Mouse (Mus musculus) midbrain, embryonic 11.5 days (tissue): ENCODE measurements around the gene Vmn1r31. TPM values are rescaled to one million over a fixed set of nuclear protein-coding genes. Genes with fewer than 3 reads are reported as not detected.

Experiments used
- ATAC-seq: fragments of 200-750 bp; cut with Nextera tagmentation; 2 replicates; pipeline ENCODE4 v1.8.0; 2017; ENCODE audit warnings: moderate TSS enrichment, moderate library complexity; ENCODE audit not compliant: low FRiP score
- DNase-seq: peaks from one replicate; pipeline ENCODE4 v3.0.0; 2015; ENCODE audit warnings: low spot score; ENCODE audit errors: missing footprints
- H3K27ac ChIP-seq: fragments of 300-500 bp; sonication (generic); 2 replicates; pipeline ENCODE4 v1.5.1; 2014; ENCODE audit warnings: low read depth, low read length
- H3K27me3 ChIP-seq: fragments of 300-500 bp; sonication (generic); 2 replicates; pipeline ENCODE4 v1.6.1; 2014; ENCODE audit warnings: mild to moderate bottlenecking, low read length, moderate library complexity, mixed read lengths; ENCODE audit not compliant: control insufficient read depth, insufficient read depth
- H3K36me3 ChIP-seq: fragments of 300-500 bp; sonication (generic); 2 replicates; pipeline ENCODE4 v1.6.1; 2014; ENCODE audit warnings: mild to moderate bottlenecking, low read length, moderate library complexity, mixed read lengths; ENCODE audit not compliant: control insufficient read depth, insufficient read depth
- H3K4me1 ChIP-seq: fragments of 300-500 bp; sonication (generic); 2 replicates; pipeline ENCODE4 v1.6.1; 2014; ENCODE audit warnings: low read length; ENCODE audit not compliant: control insufficient read depth, insufficient read depth
- H3K4me2 ChIP-seq: fragments of 300-500 bp; sonication (generic); 2 replicates; pipeline ENCODE4 v1.6.1; 2014; ENCODE audit warnings: mild to moderate bottlenecking, moderate library complexity
- H3K4me3 ChIP-seq: fragments of 300-500 bp; sonication (generic); 2 replicates; pipeline ENCODE4 v1.5.1; 2014; ENCODE audit warnings: low read depth, low read length
- H3K9ac ChIP-seq: fragments of 300-500 bp; sonication (generic); 2 replicates; pipeline ENCODE4 v1.6.1; 2014; ENCODE audit warnings: low read length
- H3K9me3 ChIP-seq: fragments of 300-500 bp; sonication (generic); 2 replicates; pipeline ENCODE4 v1.6.1; 2016; ENCODE audit warnings: low read length; ENCODE audit not compliant: control insufficient read depth
- WGBS: fragments of 180-500 bp; shearing (Covaris S2); extraction: QIAGEN DNeasy Blood & Tissue Kit; methylation state at CpG from one replicate; pipeline ENCODE4 v1.1.7; 2014; 5-methylcytosine and 5-hydroxymethylcytosine counted together
- polyA plus RNA-seq: library from polyadenylated mRNA; unstranded; fragments of >200 nt; fragmentation: Nextera tagmentation; extraction: Ambion mirVana; gene quantifications from 2 replicates; pipeline ENCODE4 v1.2.1, GENCODE M21; 2014

Vmn1r31 gene
- not detected in 2 replicates for polyA plus RNA-seq

DNA sequence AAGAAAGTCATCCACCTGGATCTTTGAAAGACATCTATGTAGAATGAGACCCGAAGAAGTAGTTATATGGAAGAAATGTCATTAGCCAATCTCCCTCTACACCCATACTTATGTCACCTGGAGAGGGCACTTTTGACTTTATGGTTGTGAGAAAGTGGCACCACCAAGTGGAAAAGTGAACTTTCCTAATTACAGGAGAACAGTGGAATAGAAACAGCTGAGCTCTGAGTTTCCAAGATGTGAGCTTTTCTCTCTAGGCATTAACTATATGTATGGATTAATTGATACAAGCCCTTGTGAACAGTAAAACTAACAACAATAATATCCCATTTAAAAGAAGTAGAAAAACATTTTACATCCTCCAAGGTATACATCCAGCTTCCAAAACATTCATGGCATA lies at the start of gene Vmn1r31:
Gene Vmn1r31 (minus strand): TSS at position 101 of the 400 bp plus-strand sequence.
- no peak for DNase-seq
- Histone ChIP-seq H3K4me3 (no peak within 1 kb of the TSS), H3K4me1 (no peaks in the 10 kb centered on the region), H3K36me3 (no peaks in the 10 kb centered on the region), H3K27ac (no peak within 1 kb of the TSS), H3K4me2 (no peak within 1 kb of the TSS), H3K9me3 (no peaks in the 10 kb centered on the region), H3K9ac (no peak within 1 kb of the TSS), H3K27me3 (no peaks in the 10 kb centered on the region)
- WGBS, result 89% methylated on average over 1 of the region's 1 CpGs
- no peak for ATAC-seq

DNA sequence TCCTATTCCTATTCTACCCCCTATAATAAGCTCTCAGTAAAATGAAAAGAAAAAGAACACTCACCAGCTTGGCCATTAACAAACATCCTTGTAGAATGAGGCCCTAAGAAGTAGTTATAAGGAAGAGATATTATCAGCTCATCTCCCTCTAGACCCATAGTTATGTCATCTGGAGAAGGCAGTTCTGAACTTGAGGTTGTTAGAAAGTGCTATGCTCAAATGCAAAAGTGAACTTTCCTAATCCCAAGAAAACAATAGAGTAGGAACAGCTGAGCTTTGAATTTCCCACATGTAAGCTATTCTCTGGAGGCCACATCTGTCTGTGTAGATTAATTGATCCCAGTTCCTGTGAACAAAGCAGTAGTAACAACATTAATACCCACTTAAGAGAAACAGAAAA lies 31.8 kb downstream of the Vmn1r31 start, which contains the start of gene Vmn1r30:
Gene Vmn1r30 (minus strand): TSS at position 101 of the 400 bp plus-strand sequence.
- Histone ChIP-seq H3K9ac (no peak within 1 kb of the TSS), H3K9me3 (no peaks in the 10 kb centered on the region), H3K4me3 (no peak within 1 kb of the TSS), H3K36me3 (no peaks in the 10 kb centered on the region), H3K4me1 (no peaks in the 10 kb centered on the region), H3K27ac (no peak within 1 kb of the TSS), H3K27me3 (no peaks in the 10 kb centered on the region), H3K4me2 (no peak within 1 kb of the TSS)
- DNase-seq (no peak), ATAC-seq (no peak)

Other genes with a start within 250 kb of the Vmn1r31 start
- not detected in 2 replicates for gene Vmn1r28, start 213.3 kb downstream of the Vmn1r31 start, polyA plus RNA-seq
- not detected in 2 replicates for gene Vmn1r29, start 173.8 kb downstream of the Vmn1r31 start, polyA plus RNA-seq
- not detected in 2 replicates for gene Vmn1r30, start 31.9 kb downstream of the Vmn1r31 start, polyA plus RNA-seq
- gene Abcg2, start 109.2 kb upstream of the Vmn1r31 start, polyA plus RNA-seq, result 45.9 and 53.4 TPM in 2 replicates